Mouse (Mus musculus) ES-Bruce4 (cell line): ENCODE results near the gene Wwc2. TPM values are rescaled to one million over a fixed set of nuclear protein-coding genes. Genes with fewer than 3 reads are reported as not detected.
A peak's percentile ranks its signal among the peaks of the same experiment; 100 is the strongest.

Experiments used
- H3K27ac ChIP-seq: 2 replicates; pipeline ENCODE4 v1.5.1; 2012; ENCODE audit warnings: low read length, inconsistent platforms; ENCODE audit not compliant: insufficient read depth
- H3K27me3 ChIP-seq: 2 replicates; pipeline ENCODE4 v1.6.1; 2012; ENCODE audit warnings: mild to moderate bottlenecking, low read length, inconsistent platforms; ENCODE audit not compliant: control insufficient read depth, poor library complexity, insufficient read depth, severe bottlenecking
- H3K36me3 ChIP-seq: 2 replicates; pipeline ENCODE4 v1.6.1; 2012; ENCODE audit warnings: inconsistent platforms, mild to moderate bottlenecking, low read length, moderate library complexity; ENCODE audit not compliant: control insufficient read depth, poor library complexity, insufficient read depth, severe bottlenecking
- H3K4me1 ChIP-seq: one replicate; pipeline ENCODE4 v1.8.1; 2011; ENCODE audit warnings: low read length; ENCODE audit not compliant: control insufficient read depth, insufficient read depth
- H3K4me3 ChIP-seq: 2 replicates; pipeline ENCODE4 v1.5.1; 2011; ENCODE audit warnings: low read depth, mild to moderate bottlenecking, low read length
- H3K9ac ChIP-seq: 2 replicates; pipeline ENCODE4 v1.6.1; 2012; ENCODE audit warnings: low read depth, mild to moderate bottlenecking, inconsistent platforms; ENCODE audit not compliant: poor library complexity, severe bottlenecking
- H3K9me3 ChIP-seq: replicated peaks from 2 replicates; pipeline ENCODE4 v1.6.1; 2012; ENCODE audit warnings: mild to moderate bottlenecking, low read length, inconsistent platforms; ENCODE audit not compliant: control insufficient read depth, poor library complexity, insufficient read depth, severe bottlenecking
- CTCF ChIP-seq: IDR thresholded peaks from one replicate; pipeline ENCODE4 v1.8.1; 2011; ENCODE audit warnings: low read depth, low read length
- EP300 ChIP-seq: IDR thresholded peaks from 2 replicates; pipeline ENCODE4 v1.6.1; 2011; ENCODE audit warnings: low read depth, low read length; ENCODE audit not compliant: insufficient read depth
- POLR2A ChIP-seq: IDR thresholded peaks from one replicate; pipeline ENCODE4 v1.8.1; 2011; ENCODE audit warnings: low read length; ENCODE audit not compliant: insufficient read depth
- polyA plus RNA-seq: library from polyadenylated mRNA; stranded (reverse); fragments of >200 nt; gene quantifications from 2 replicates; pipeline ENCODE4 v1.2.4, GENCODE M21; 2011; ENCODE audit warnings: low read depth; ENCODE audit not compliant: missing spikeins, insufficient read depth, insufficient read length

Gene Wwc2
- polyA plus RNA-seq, 1 experiment, result 42.2 TPM

- Histone ChIP-seq H3K27ac (no peak overlapping the region), H3K4me1 (no peaks in the 10 kb centered on the region), H3K36me3 (peaks cover 19% of the 10 kb centered on the region), H3K4me3 (no peak overlapping the region), H3K9ac (no peak overlapping the region), H3K27me3 (no peaks in the 10 kb centered on the region), H3K9me3 (no peaks in the 10 kb centered on the region)
- TF ChIP-seq POLR2A (no peak), CTCF (peak; percentile 99), EP300 (no peak)
Measured at GRCm38 (mm10) chr8:47872361-47873107, 118.2 kb downstream of the Wwc2 start.

- Histone ChIP-seq H3K36me3 (peaks cover 31% of the 10 kb centered on the region), H3K4me3 (no peak overlapping the region), H3K9me3 (no peaks in the 10 kb centered on the region), H3K27me3 (no peaks in the 10 kb centered on the region), H3K9ac (no peak overlapping the region), H3K27ac (no peak overlapping the region), H3K4me1 (no peaks in the 10 kb centered on the region)
- no peak for TF ChIP-seq EP300
- peak; percentile 98 for TF ChIP-seq CTCF
- no peak for TF ChIP-seq POLR2A
Measured at GRCm38 (mm10) chr8:47867067-47867466, 123.7 kb downstream of the Wwc2 start.

GRCm38 (mm10) chr8:47866568-47866967 lies 124.2 kb downstream of the Wwc2 start:
- no peak overlapping the region for H3K4me3 ChIP-seq
- no peaks in the 10 kb centered on the region for H3K27me3 ChIP-seq
- H3K4me1 ChIP-seq, result no peaks in the 10 kb centered on the region
- H3K36me3 ChIP-seq, result peaks cover 29% of the 10 kb centered on the region
- no peaks in the 10 kb centered on the region for H3K9me3 ChIP-seq
- no peak overlapping the region for H3K27ac ChIP-seq
- no peak for TF ChIP-seq EP300
- no peak for TF ChIP-seq POLR2A
- TF ChIP-seq CTCF, result no peak
- no peak overlapping the region for H3K9ac ChIP-seq

- Histone ChIP-seq H3K4me1 (no peaks in the 10 kb centered on the region), H3K4me3 (no peak overlapping the region), H3K36me3 (peaks cover 30% of the 10 kb centered on the region), H3K9ac (no peak overlapping the region), H3K27ac (no peak overlapping the region), H3K27me3 (no peaks in the 10 kb centered on the region), H3K9me3 (no peaks in the 10 kb centered on the region)
- TF ChIP-seq POLR2A (no peak), CTCF (no peak), EP300 (no peak)
Measured at GRCm38 (mm10) chr8:47859259-47859658, 131.5 kb downstream of the Wwc2 start.

GRCm38 (mm10) chr8:47853356-47853755 lies 137.4 kb downstream of the Wwc2 start:
- H3K4me3 ChIP-seq, result no peak overlapping the region
- H3K27ac ChIP-seq, result no peak overlapping the region
- H3K27me3 ChIP-seq, result no peaks in the 10 kb centered on the region
- H3K9me3 ChIP-seq, result no peaks in the 10 kb centered on the region
- no peak overlapping the region for H3K9ac ChIP-seq
- no peak for TF ChIP-seq CTCF
- TF ChIP-seq EP300, result no peak
- no peak for TF ChIP-seq POLR2A
- H3K36me3 ChIP-seq, result peaks cover 24% of the 10 kb centered on the region
- H3K4me1 ChIP-seq, result no peaks in the 10 kb centered on the region

GRCm38 (mm10) chr8:47852737-47853136 lies 138.0 kb downstream of the Wwc2 start:
- Histone ChIP-seq H3K27ac (no peak overlapping the region), H3K36me3 (peaks cover 18% of the 10 kb centered on the region), H3K4me3 (no peak overlapping the region), H3K4me1 (no peaks in the 10 kb centered on the region), H3K9me3 (no peaks in the 10 kb centered on the region), H3K27me3 (no peaks in the 10 kb centered on the region), H3K9ac (no peak overlapping the region)
- TF ChIP-seq POLR2A, result no peak
- no peak for TF ChIP-seq EP300
- no peak for TF ChIP-seq CTCF
